Comparison of ENCODE assay signal across 9 mouse cellular contexts in the genomic region with DNA sequence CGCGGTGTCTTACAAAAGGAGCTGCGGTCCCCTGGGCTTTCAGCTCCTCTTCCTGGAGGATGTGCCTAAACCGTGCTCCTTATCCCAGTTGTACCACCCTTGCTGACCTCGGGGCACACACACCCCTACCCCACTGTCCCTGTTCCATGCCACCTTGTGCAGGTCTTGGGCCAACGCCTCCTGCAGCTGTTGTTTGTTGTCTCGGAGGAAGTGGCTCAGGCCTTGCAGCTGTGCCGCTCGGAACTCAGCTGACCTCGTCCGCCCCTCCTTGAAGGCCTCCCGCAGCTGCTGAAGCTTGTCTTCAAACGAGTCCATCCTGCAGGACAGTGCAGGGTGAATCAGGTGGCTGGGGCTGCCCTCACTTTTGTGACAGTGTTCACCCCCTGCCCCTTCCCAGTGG. TPM values are rescaled to one million over a fixed set of nuclear protein-coding genes. Genes with fewer than 3 reads are reported as not detected.
DNase-seq lines count a peak whose midpoint lies in the region; ATAC-seq and TF ChIP-seq lines count a peak whose summit lies in the region.
"Had no signal": no experiment of that assay in that cellular context is flagged by ENCODE, and none has a peak within 500 bp of the region (broad histone marks: within the 10 kb centered on the region; RNA-seq: fewer than 3 reads in every experiment).

No protein-coding gene starts in this region.

- H3K4me3 ChIP-seq in forebrain, embryonic 10.5 days, result no peak overlapping the region
- H3K4me3 ChIP-seq in forebrain, postnatal 0 days (ENCODE audit: low read depth, low read length), result no peak overlapping the region
- no peak overlapping the region for H3K4me3 ChIP-seq in thymus, adult 2 months (ENCODE audit: control insufficient read depth, insufficient read depth, low read length)
- H3K4me3 ChIP-seq in lung, postnatal 0 days (ENCODE audit: low read depth, low read length), result no peak overlapping the region

- no peak overlapping the region for H3K9ac ChIP-seq in forebrain, postnatal 0 days
- no peak overlapping the region for H3K9ac ChIP-seq in lung, postnatal 0 days (replicated peaks; ENCODE audit: low read depth)

- no peak for TF ChIP-seq CTCF in forebrain, postnatal 0 days (IDR thresholded peaks at IDR 0.05; ENCODE audit: low read depth)
- no peak for TF ChIP-seq CTCF in thymus, adult 2 months (IDR thresholded peaks at IDR 0.05; ENCODE audit: borderline replicate concordance, control insufficient read depth, extremely low read depth, insufficient read depth, low read length, poor library complexity)
- no peak for TF ChIP-seq CTCF in lung, postnatal 0 days (IDR thresholded peaks at IDR 0.05)

- peak overlapping the region; percentile 1; the same call in 1 of the 2 replicates for H3K27ac ChIP-seq in forebrain, embryonic 10.5 days
- no peak overlapping the region for H3K27ac ChIP-seq in forebrain, postnatal 0 days (ENCODE audit: low read depth, low read length)
- H3K27ac ChIP-seq in thymus, adult 2 months (ENCODE audit: control insufficient read depth, insufficient read depth, low read length), result peak overlapping the region; percentile 22; the same call in 1 of the 2 replicates
- peak overlapping the region; percentile 66; the same call in 1 of the 2 replicates for H3K27ac ChIP-seq in lung, postnatal 0 days (ENCODE audit: low read length)

- TF ChIP-seq POLR2A in thymus, adult 2 months (IDR thresholded peaks at IDR 0.05; ENCODE audit: control insufficient read depth, extremely low read depth, insufficient read depth, low read length, poor library complexity), result no peak

- no peak for ATAC-seq in forebrain, postnatal 0 days
- peak; percentile 14 for ATAC-seq in lung, postnatal 0 days
- no peak for ATAC-seq in activated CD4-positive, CD25-positive, alpha-beta regulatory T cell, adult 4 months

- no peaks in the 10 kb centered on the region for H3K9me3 ChIP-seq in forebrain, embryonic 10.5 days
- no peaks in the 10 kb centered on the region for H3K9me3 ChIP-seq in forebrain, postnatal 0 days (ENCODE audit: low read length)
- no peaks in the 10 kb centered on the region for H3K9me3 ChIP-seq in lung, postnatal 0 days (ENCODE audit: low read length)

- H3K36me3 ChIP-seq in forebrain, embryonic 10.5 days (replicated peaks), result no peaks in the 10 kb centered on the region
- H3K36me3 ChIP-seq in forebrain, postnatal 0 days (ENCODE audit: insufficient read depth), result no peaks in the 10 kb centered on the region
- H3K36me3 ChIP-seq in thymus, adult 2 months (ENCODE audit: control insufficient read depth, insufficient read depth, low read length), result no peaks in the 10 kb centered on the region
- H3K36me3 ChIP-seq in lung, postnatal 0 days (ENCODE audit: insufficient read depth, low read length), result no peaks in the 10 kb centered on the region

- H3K27me3 ChIP-seq in forebrain, embryonic 10.5 days (ENCODE audit: poor library complexity, severe bottlenecking), result no peaks in the 10 kb centered on the region
- no peaks in the 10 kb centered on the region for H3K27me3 ChIP-seq in forebrain, postnatal 0 days (ENCODE audit: insufficient read depth, low read length)
- no peaks in the 10 kb centered on the region for H3K27me3 ChIP-seq in thymus, adult 2 months (ENCODE audit: control insufficient read depth, insufficient read depth, low read length)
- H3K27me3 ChIP-seq in lung, postnatal 0 days (replicated peaks; ENCODE audit: insufficient read depth, low read length), result no peaks in the 10 kb centered on the region

- H3K4me1 ChIP-seq in forebrain, embryonic 10.5 days, result peaks cover 23% of the 10 kb centered on the region
- H3K4me1 ChIP-seq in forebrain, postnatal 0 days (ENCODE audit: insufficient read depth), result no peaks in the 10 kb centered on the region
- peaks cover 20% of the 10 kb centered on the region for H3K4me1 ChIP-seq in thymus, adult 2 months (replicated peaks; ENCODE audit: control insufficient read depth, insufficient read depth, low read length)
- peaks cover 17% of the 10 kb centered on the region; the same call in 1 of the 2 replicates for H3K4me1 ChIP-seq in lung, postnatal 0 days (ENCODE audit: insufficient read depth, low read depth, low read length)

- TF ChIP-seq EP300 in lung, postnatal 0 days (IDR thresholded peaks at IDR 0.05), result no peak

- no peak overlapping the region for H3K4me2 ChIP-seq in forebrain, postnatal 0 days (ENCODE audit: low read depth)
- no peak overlapping the region for H3K4me2 ChIP-seq in lung, postnatal 0 days (replicated peaks; ENCODE audit: low read depth, low read length)

- 65% methylated on average over 13 of the region's 13 CpGs for WGBS in forebrain, embryonic 10.5 days
- 64% methylated on average over 13 of the region's 13 CpGs for WGBS in forebrain, postnatal 0 days
- WGBS in thymus, adult 2 months, result 39% methylated on average over 13 of the region's 13 CpGs
- 37% methylated on average over 13 of the region's 13 CpGs for WGBS in lung, postnatal 0 days

- no peak for DNase-seq in forebrain, embryonic 10.5 days (ENCODE audit: extremely low spot score, low spot score)
- no peak for DNase-seq in forebrain, postnatal 0 days
- no peak for DNase-seq in thymus, adult 2 months
- DNase-seq in thymus, postnatal 10 days (ENCODE audit: low spot score in 2 of 2), result no peak
- peak; percentile 63 for DNase-seq in lung, postnatal 0 days (ENCODE audit: low spot score)
- DNase-seq in right cerebral cortex, postnatal 14 days, result no peak
- DNase-seq in Muller cell, postnatal 12 days (ENCODE audit: inconsistent ontology term), result no peak
- DNase-seq: cerebellum, adult 8-10 months had no signal

RNA-seq across cellular contexts. Expression of a gene that starts 6.0 kb away (rescaled TPM):
- polyA plus RNA-seq in forebrain, embryonic 10.5 days (2016; fragmentation: Nextera tagmentation; extraction: Ambion mirVana), result 0.36 and 0.58 TPM in 2 replicates
- 1.7 and 4.2 TPM in 2 replicates for total RNA-seq in forebrain, postnatal 0 days (2014; rRNA removed)
- 3.6 and 4.1 TPM in 2 replicates for polyA plus RNA-seq in forebrain, postnatal 0 days (2015; fragmentation: Nextera tagmentation; extraction: Ambion mirVana)
- polyA plus RNA-seq in thymus, adult 2 months (2012; rRNA removed), result 10.2 and 11.7 TPM in 2 replicates
- polyA plus RNA-seq in lung, postnatal 0 days (2015; fragmentation: Nextera tagmentation; extraction: Ambion mirVana), result 33.2 and 38.3 TPM in 2 replicates
- polyA plus RNA-seq in activated CD4-positive, CD25-positive, alpha-beta regulatory T cell, adult 4 months (2017; shearing (Covaris generic)), result under 1 TPM in 1 of 2 experiments, not detected in 1; 0.83 TPM

RNA-seq across cellular contexts. Expression of a gene that starts 11.0 kb away (rescaled TPM):
- 226 and 228 TPM in 2 replicates for polyA plus RNA-seq in forebrain, embryonic 10.5 days (2016; fragmentation: Nextera tagmentation; extraction: Ambion mirVana)
- 137 and 148 TPM in 2 replicates for total RNA-seq in forebrain, postnatal 0 days (2014; rRNA removed)
- 261 and 281 TPM in 2 replicates for polyA plus RNA-seq in forebrain, postnatal 0 days (2015; fragmentation: Nextera tagmentation; extraction: Ambion mirVana)
- 287 and 340 TPM in 2 replicates for polyA plus RNA-seq in thymus, adult 2 months (2012; rRNA removed)
- polyA plus RNA-seq in lung, postnatal 0 days (2015; fragmentation: Nextera tagmentation; extraction: Ambion mirVana), result 203 and 225 TPM in 2 replicates
- polyA plus RNA-seq in activated CD4-positive, CD25-positive, alpha-beta regulatory T cell, adult 4 months (2017; shearing (Covaris generic)), result 100 to 1,000 TPM; 262 to 298 TPM

RNA-seq across cellular contexts. Expression of a gene that starts 11.4 kb away (rescaled TPM):
- polyA plus RNA-seq in forebrain, embryonic 10.5 days (2016; fragmentation: Nextera tagmentation; extraction: Ambion mirVana), result 4.6 and 4.9 TPM in 2 replicates
- total RNA-seq in forebrain, postnatal 0 days (2014; rRNA removed), result 8.6 and 10.8 TPM in 2 replicates
- polyA plus RNA-seq in forebrain, postnatal 0 days (2015; fragmentation: Nextera tagmentation; extraction: Ambion mirVana), result 10.6 and 13.2 TPM in 2 replicates
- polyA plus RNA-seq in thymus, adult 2 months (2012; rRNA removed), result 147 and 174 TPM in 2 replicates
- 40.0 and 45.5 TPM in 2 replicates for polyA plus RNA-seq in lung, postnatal 0 days (2015; fragmentation: Nextera tagmentation; extraction: Ambion mirVana)
- polyA plus RNA-seq in activated CD4-positive, CD25-positive, alpha-beta regulatory T cell, adult 4 months (2017; shearing (Covaris generic)), result 10 to 100 TPM; 17.1 to 21.8 TPM

RNA-seq across cellular contexts. Expression of a gene that starts 16.7 kb away (rescaled TPM):
- 17.2 and 17.9 TPM in 2 replicates for polyA plus RNA-seq in forebrain, embryonic 10.5 days (2016; fragmentation: Nextera tagmentation; extraction: Ambion mirVana)
- 21.4 and 23.5 TPM in 2 replicates for total RNA-seq in forebrain, postnatal 0 days (2014; rRNA removed)
- polyA plus RNA-seq in forebrain, postnatal 0 days (2015; fragmentation: Nextera tagmentation; extraction: Ambion mirVana), result 9.3 and 9.9 TPM in 2 replicates
- 270 and 293 TPM in 2 replicates for polyA plus RNA-seq in thymus, adult 2 months (2012; rRNA removed)
- polyA plus RNA-seq in lung, postnatal 0 days (2015; fragmentation: Nextera tagmentation; extraction: Ambion mirVana), result 31.8 and 33.1 TPM in 2 replicates
- 10 to 100 TPM; 36.2 to 70.0 TPM for polyA plus RNA-seq in activated CD4-positive, CD25-positive, alpha-beta regulatory T cell, adult 4 months (2017; shearing (Covaris generic))

RNA-seq across cellular contexts. Expression of a gene that starts 34.9 kb away (rescaled TPM):
- not detected in 2 replicates for polyA plus RNA-seq in forebrain, embryonic 10.5 days (2016; fragmentation: Nextera tagmentation; extraction: Ambion mirVana)
- not detected in 2 replicates for total RNA-seq in forebrain, postnatal 0 days (2014; rRNA removed)
- not detected in 2 replicates for polyA plus RNA-seq in forebrain, postnatal 0 days (2015; fragmentation: Nextera tagmentation; extraction: Ambion mirVana)
- polyA plus RNA-seq in thymus, adult 2 months (2012; rRNA removed), result 0.33 and 0.97 TPM in 2 replicates
- 0.04 and 0.06 TPM in 2 replicates for polyA plus RNA-seq in lung, postnatal 0 days (2015; fragmentation: Nextera tagmentation; extraction: Ambion mirVana)
- polyA plus RNA-seq in activated CD4-positive, CD25-positive, alpha-beta regulatory T cell, adult 4 months (2017; shearing (Covaris generic)), result not detected
